ENCODE assay signal across 8 mouse cellular contexts in genomic region chr15:30173370-30173941, GRCm38 (mm10). TPM values are rescaled to one million over a fixed set of nuclear protein-coding genes. Genes with fewer than 3 reads are reported as not detected.
A peak's percentile ranks its signal among the peaks of the same experiment; 100 is the strongest.
DNase-seq lines count a peak whose midpoint lies in the region; ATAC-seq and TF ChIP-seq lines count a peak whose summit lies in the region.

No protein-coding gene starts in this region.

- DNase-seq in cerebellum, adult 8-10 months, result no peak
- peak; percentile 13 for DNase-seq in embryonic facial prominence, embryonic 14.5 days (ENCODE audit: low spot score)
- peak in 1 of 2 experiments; percentile 35 for DNase-seq in layer of hippocampus, adult 2 months (ENCODE audit: low spot score in 2 of 2)
- peak; percentile 3 for DNase-seq in yolk sac, embryonic 10.5 days (ENCODE audit: low spot score)
- no peak for DNase-seq in gastrocnemius, postnatal 25 days

- TF ChIP-seq POLR2A in ES-Bruce4 (IDR thresholded peaks at IDR 0.05; ENCODE audit: insufficient read depth, low read length), result no peak

- ATAC-seq in cerebellum, adult (ENCODE audit: insufficient number of reproducible peaks, low FRiP score, low TSS enrichment), result peak; percentile 31
- ATAC-seq in embryonic facial prominence, embryonic 14.5 days (ENCODE audit: low read depth), result peak; percentile 58
- ATAC-seq in midbrain, embryonic 12.5 days (ENCODE audit: low FRiP score, low read depth), result peak; percentile 66

- under 1% methylated on average over 24 of the region's 29 CpGs for WGBS in embryonic facial prominence, embryonic 14.5 days
- under 1% methylated on average over 26 of the region's 29 CpGs for WGBS in midbrain, embryonic 12.5 days

- H3K27me3 ChIP-seq in ES-Bruce4 (ENCODE audit: control insufficient read depth, insufficient read depth, low read length, poor library complexity, severe bottlenecking), result peaks cover 15% of the 10 kb centered on the region
- H3K27me3 ChIP-seq in embryonic facial prominence, embryonic 14.5 days (replicated peaks; ENCODE audit: control insufficient read depth, insufficient read depth, low read length), result peaks cover 47% of the 10 kb centered on the region
- 0 out of 2 replicates have a peak, but pooled peaks cover 12% of the 10 kb centered on the region for H3K27me3 ChIP-seq in midbrain, embryonic 12.5 days

- H3K4me3 ChIP-seq in ES-Bruce4 (ENCODE audit: low read depth, low read length), result peak overlapping the region; percentile 68
- peak overlapping the region; percentile 66 for H3K4me3 ChIP-seq in embryonic facial prominence, embryonic 14.5 days (ENCODE audit: low read depth, low read length)
- H3K4me3 ChIP-seq in layer of hippocampus, adult 2 months, result peak overlapping the region; percentile 73
- H3K4me3 ChIP-seq in midbrain, embryonic 12.5 days, result peak overlapping the region; percentile 75

- TF ChIP-seq CTCF in ES-Bruce4 (IDR thresholded peaks at IDR 0.05; ENCODE audit: low read depth, low read length), result no peak
- TF ChIP-seq CTCF in layer of hippocampus, adult 2 months (conservative IDR thresholded peaks at IDR 0.05), result no peak

- peak overlapping the region; percentile 99 for H3K4me2 ChIP-seq in embryonic facial prominence, embryonic 14.5 days (ENCODE audit: low read depth, low read length)
- peak overlapping the region; percentile 73 for H3K4me2 ChIP-seq in midbrain, embryonic 12.5 days (replicated peaks)

- no peaks in the 10 kb centered on the region for H3K36me3 ChIP-seq in ES-Bruce4 (ENCODE audit: control insufficient read depth, insufficient read depth, low read length, poor library complexity, severe bottlenecking)
- no peaks in the 10 kb centered on the region for H3K36me3 ChIP-seq in embryonic facial prominence, embryonic 14.5 days (ENCODE audit: control insufficient read depth, insufficient read depth, low read length)
- H3K36me3 ChIP-seq in midbrain, embryonic 12.5 days, result no peaks in the 10 kb centered on the region

- no peak for TF ChIP-seq EP300 in ES-Bruce4 (IDR thresholded peaks at IDR 0.05; ENCODE audit: insufficient read depth, low read depth, low read length)

- peak overlapping the region; percentile 42 for H3K9ac ChIP-seq in ES-Bruce4 (ENCODE audit: low read depth, poor library complexity, severe bottlenecking)
- H3K9ac ChIP-seq in embryonic facial prominence, embryonic 14.5 days (ENCODE audit: low read depth, low read length), result peak overlapping the region; percentile 69
- peak overlapping the region; percentile 74 for H3K9ac ChIP-seq in midbrain, embryonic 12.5 days (replicated peaks)

- no peak overlapping the region for H3K27ac ChIP-seq in ES-Bruce4 (ENCODE audit: insufficient read depth, low read length)
- H3K27ac ChIP-seq in embryonic facial prominence, embryonic 14.5 days (replicated peaks; ENCODE audit: low read depth, low read length), result peak overlapping the region; percentile 67; the same call in 1 of the 2 replicates
- H3K27ac ChIP-seq in layer of hippocampus, adult 2 months, result peak overlapping the region; percentile 97
- peak overlapping the region; percentile 96 for H3K27ac ChIP-seq in midbrain, embryonic 12.5 days (replicated peaks)

- no peaks in the 10 kb centered on the region for H3K4me1 ChIP-seq in ES-Bruce4 (ENCODE audit: control insufficient read depth, insufficient read depth, low read length)
- H3K4me1 ChIP-seq in embryonic facial prominence, embryonic 14.5 days (ENCODE audit: control insufficient read depth, insufficient read depth, low read length), result peaks cover 6% of the 10 kb centered on the region; the same call in 1 of the 2 replicates
- H3K4me1 ChIP-seq in midbrain, embryonic 12.5 days, result peaks cover 13% of the 10 kb centered on the region

- H3K9me3 ChIP-seq in ES-Bruce4 (replicated peaks; ENCODE audit: control insufficient read depth, insufficient read depth, low read length, poor library complexity, severe bottlenecking), result no peaks in the 10 kb centered on the region
- no peaks in the 10 kb centered on the region for H3K9me3 ChIP-seq in embryonic facial prominence, embryonic 14.5 days (ENCODE audit: control insufficient read depth, low read length)
- no peaks in the 10 kb centered on the region for H3K9me3 ChIP-seq in midbrain, embryonic 12.5 days

RNA-seq across cellular contexts. Expression of gene Ctnnd2, which starts 1.1 kb away (rescaled TPM):
- polyA plus RNA-seq in ES-Bruce4 (2011; ENCODE audit: insufficient read depth, insufficient read length, low read depth, missing spikeins), result 2.3 and 2.4 TPM in 2 replicates
- 6.7 and 7.9 TPM in 2 replicates for polyA plus RNA-seq in embryonic facial prominence, embryonic 14.5 days (2014; fragmentation: Nextera tagmentation; extraction: Ambion mirVana)
- total RNA-seq in layer of hippocampus, adult 2 months (2021), result 100 to 1,000 TPM; 223 to 229 TPM
- polyA plus RNA-seq in midbrain, embryonic 12.5 days (2016; fragmentation: Nextera tagmentation; extraction: Ambion mirVana), result 40.4 and 47.4 TPM in 2 replicates
- under 1 TPM in 1 of 2 experiments, not detected in 1; 0.35 TPM for total RNA-seq in gastrocnemius, postnatal 25 days (2021)

Comparison
In these comparisons a context has a peak if more than half of its experiments do, and no peak if none do; other contexts are left out.
1. DNase-seq: peak in embryonic facial prominence, embryonic 14.5 days (single experiment) and yolk sac, embryonic 10.5 days (single experiment); none in cerebellum, adult 8-10 months (single experiment) and gastrocnemius, postnatal 25 days (single experiment).
2. Peak in every context shown above with its lines, with median percentiles within 50 percentile points of each other: ATAC-seq, H3K4me3 ChIP-seq and H3K9ac ChIP-seq.